Mouse (Mus musculus) ES-Bruce4 (cell line): ENCODE measurements around the gene Txnrd3. TPM values are rescaled to one million over a fixed set of nuclear protein-coding genes. Genes with fewer than 3 reads are reported as not detected.

Experiments
- H3K27ac ChIP-seq: 2 replicates; pipeline ENCODE4 v1.5.1; 2012; ENCODE audit warnings: low read length, inconsistent platforms; ENCODE audit not compliant: insufficient read depth
- H3K27me3 ChIP-seq: 2 replicates; pipeline ENCODE4 v1.6.1; 2012; ENCODE audit warnings: mild to moderate bottlenecking, low read length, inconsistent platforms; ENCODE audit not compliant: control insufficient read depth, poor library complexity, insufficient read depth, severe bottlenecking
- H3K36me3 ChIP-seq: 2 replicates; pipeline ENCODE4 v1.6.1; 2012; ENCODE audit warnings: inconsistent platforms, mild to moderate bottlenecking, low read length, moderate library complexity; ENCODE audit not compliant: control insufficient read depth, poor library complexity, insufficient read depth, severe bottlenecking
- H3K4me1 ChIP-seq: one replicate; pipeline ENCODE4 v1.8.1; 2011; ENCODE audit warnings: low read length; ENCODE audit not compliant: control insufficient read depth, insufficient read depth
- H3K4me3 ChIP-seq: 2 replicates; pipeline ENCODE4 v1.5.1; 2011; ENCODE audit warnings: low read depth, mild to moderate bottlenecking, low read length
- H3K9ac ChIP-seq: 2 replicates; pipeline ENCODE4 v1.6.1; 2012; ENCODE audit warnings: low read depth, mild to moderate bottlenecking, inconsistent platforms; ENCODE audit not compliant: poor library complexity, severe bottlenecking
- H3K9me3 ChIP-seq: replicated peaks from 2 replicates; pipeline ENCODE4 v1.6.1; 2012; ENCODE audit warnings: mild to moderate bottlenecking, low read length, inconsistent platforms; ENCODE audit not compliant: control insufficient read depth, poor library complexity, insufficient read depth, severe bottlenecking
- CTCF ChIP-seq: IDR thresholded peaks from one replicate; pipeline ENCODE4 v1.8.1; 2011; ENCODE audit warnings: low read depth, low read length
- EP300 ChIP-seq: IDR thresholded peaks from 2 replicates; pipeline ENCODE4 v1.6.1; 2011; ENCODE audit warnings: low read depth, low read length; ENCODE audit not compliant: insufficient read depth
- POLR2A ChIP-seq: IDR thresholded peaks from one replicate; pipeline ENCODE4 v1.8.1; 2011; ENCODE audit warnings: low read length; ENCODE audit not compliant: insufficient read depth
- polyA plus RNA-seq: library from polyadenylated mRNA; stranded (reverse); fragments of >200 nt; gene quantifications from 2 replicates; pipeline ENCODE4 v1.2.4, GENCODE M21; 2011; ENCODE audit warnings: low read depth; ENCODE audit not compliant: missing spikeins, insufficient read depth, insufficient read length

The Txnrd3 gene
- polyA plus RNA-seq, 1 experiment, result 2.4 TPM

- H3K4me1 ChIP-seq, result no peaks in the 10 kb centered on the region
- H3K27ac ChIP-seq, result no peak overlapping the region
- no peaks in the 10 kb centered on the region for H3K27me3 ChIP-seq
- H3K9me3 ChIP-seq, result no peaks in the 10 kb centered on the region
- no peak for TF ChIP-seq CTCF
- no peak for TF ChIP-seq EP300
- no peak for TF ChIP-seq POLR2A
- no peak overlapping the region for H3K4me3 ChIP-seq
- no peak overlapping the region for H3K9ac ChIP-seq
- no peaks in the 10 kb centered on the region for H3K36me3 ChIP-seq
Observed at GRCm38 (mm10) chr6:89671431-89671830, 27.6 kb downstream of the Txnrd3 start.

GRCm38 (mm10) chr6:89672641-89673040 is 28.9 kb downstream of the Txnrd3 start:
- Histone ChIP-seq H3K36me3 (no peaks in the 10 kb centered on the region), H3K4me1 (no peaks in the 10 kb centered on the region), H3K9me3 (no peaks in the 10 kb centered on the region), H3K4me3 (no peak overlapping the region), H3K27ac (no peak overlapping the region), H3K27me3 (no peaks in the 10 kb centered on the region), H3K9ac (no peak overlapping the region)
- TF ChIP-seq POLR2A (no peak), EP300 (no peak), CTCF (no peak)

- H3K9ac ChIP-seq, result no peak overlapping the region
- no peaks in the 10 kb centered on the region for H3K4me1 ChIP-seq
- no peak overlapping the region for H3K27ac ChIP-seq
- no peaks in the 10 kb centered on the region for H3K9me3 ChIP-seq
- no peak overlapping the region for H3K4me3 ChIP-seq
- TF ChIP-seq CTCF (no peak), EP300 (no peak), POLR2A (no peak)
- no peaks in the 10 kb centered on the region for H3K36me3 ChIP-seq
- H3K27me3 ChIP-seq, result no peaks in the 10 kb centered on the region
Observed at GRCm38 (mm10) chr6:89673135-89673780, 29.5 kb downstream of the Txnrd3 start.

GRCm38 (mm10) chr6:89678522-89678921 is 34.7 kb downstream of the Txnrd3 start:
- no peak overlapping the region for H3K9ac ChIP-seq
- no peaks in the 10 kb centered on the region for H3K4me1 ChIP-seq
- no peak overlapping the region for H3K27ac ChIP-seq
- H3K36me3 ChIP-seq, result no peaks in the 10 kb centered on the region
- no peak for TF ChIP-seq EP300
- no peak for TF ChIP-seq POLR2A
- TF ChIP-seq CTCF, result no peak
- no peaks in the 10 kb centered on the region for H3K9me3 ChIP-seq
- H3K4me3 ChIP-seq, result no peak overlapping the region
- no peaks in the 10 kb centered on the region for H3K27me3 ChIP-seq

- no peaks in the 10 kb centered on the region for H3K4me1 ChIP-seq
- no peaks in the 10 kb centered on the region for H3K36me3 ChIP-seq
- H3K9ac ChIP-seq, result no peak overlapping the region
- H3K4me3 ChIP-seq, result no peak overlapping the region
- TF ChIP-seq EP300 (no peak), CTCF (peak; percentile 83), POLR2A (no peak)
- H3K9me3 ChIP-seq, result no peaks in the 10 kb centered on the region
- H3K27ac ChIP-seq, result no peak overlapping the region
- H3K27me3 ChIP-seq, result no peaks in the 10 kb centered on the region
Observed at GRCm38 (mm10) chr6:89679291-89679835, 35.6 kb downstream of the Txnrd3 start.

GRCm38 (mm10) chr6:89680155-89680554 is 36.4 kb downstream of the Txnrd3 start:
- Histone ChIP-seq H3K9ac (no peak overlapping the region), H3K4me1 (no peaks in the 10 kb centered on the region), H3K9me3 (no peaks in the 10 kb centered on the region), H3K27ac (no peak overlapping the region), H3K36me3 (no peaks in the 10 kb centered on the region), H3K27me3 (no peaks in the 10 kb centered on the region), H3K4me3 (no peak overlapping the region)
- no peak for TF ChIP-seq POLR2A
- peak; percentile 90 for TF ChIP-seq CTCF
- TF ChIP-seq EP300, result no peak
